Mouse (Mus musculus) brain, embryonic 14.5 days (tissue): Measurements from ENCODE around the gene Mfsd8. TPM values are rescaled to one million over a fixed set of nuclear protein-coding genes. Genes with fewer than 3 reads are reported as not detected.
"Not testable (repeated sequence)": the region's sequence is repeated elsewhere in the genome, so short reads cannot be mapped to it uniquely, and the experiment has no call there.

Source experiments
- DNase-seq: peaks from one replicate; pipeline ENCODE4 v3.0.0-alpha.2; 2011; ENCODE audit warnings: low read depth
- CTCF ChIP-seq: fragments of 200-500 bp; IDR thresholded peaks from 2 replicates; pipeline ENCODE4 v1.5.1; 2012; ENCODE audit warnings: inconsistent platforms, mild to moderate bottlenecking, moderate library complexity, borderline replicate concordance; ENCODE audit not compliant: insufficient read depth, insufficient read length; ENCODE audit errors: extremely low read depth
- POLR2A ChIP-seq: fragments of 200-500 bp; IDR thresholded peaks from 2 replicates; pipeline ENCODE4 v1.6.1; 2012; ENCODE audit warnings: mild to moderate bottlenecking, inconsistent platforms, borderline replicate concordance; ENCODE audit not compliant: poor library complexity, insufficient read depth, insufficient read length, severe bottlenecking; ENCODE audit errors: extremely low read depth
- polyA plus RNA-seq: library from polyadenylated mRNA; depleted of rRNA; stranded (reverse); fragments of >200 nt; gene quantifications from 2 replicates; pipeline ENCODE4 v1.2.3, GENCODE M21; 2012; rRNA removed

The Mfsd8 gene
- 10.8 and 13.3 TPM in 2 replicates for polyA plus RNA-seq

GRCm38 (mm10) chr3:40846473-40846956 lies at the start of gene Mfsd8:
Gene Mfsd8, minus strand, starts transcription at chr3:40846886.
- DNase-seq, result peak; percentile 99
- peak; percentile 52 for TF ChIP-seq CTCF

GRCm38 (mm10) chr3:40894336-40894735 lies 47.6 kb upstream of the Mfsd8 start:
- peak; percentile 61 for DNase-seq

GRCm38 (mm10) chr3:40893816-40894258 lies 47.2 kb upstream of the Mfsd8 start:
- peak; percentile 99 for DNase-seq
- TF ChIP-seq CTCF, result peak; percentile 43; the same call in 1 of the 2 replicates

- DNase-seq, result not testable (repeated sequence)
Observed at GRCm38 (mm10) chr3:40853123-40853738, 6.5 kb upstream of the Mfsd8 start.

- not testable (repeated sequence) for DNase-seq
Observed at GRCm38 (mm10) chr3:40847936-40848335, 1.2 kb upstream of the Mfsd8 start.

GRCm38 (mm10) chr3:40847018-40847417 lies 332 bp upstream of the Mfsd8 start:
- peak; percentile 73 for DNase-seq
- TF ChIP-seq CTCF, result peak; percentile 23; the same call in 1 of the 2 replicates

- DNase-seq, result not testable (repeated sequence)
Observed at GRCm38 (mm10) chr3:40846957-40847017, 101 bp upstream of the Mfsd8 start, which contains the start of gene Abhd18. Gene Abhd18, plus strand, starts transcription at chr3:40846970.

- peak; percentile 19 for DNase-seq
Observed at GRCm38 (mm10) chr3:40845521-40845920, 1.2 kb downstream of the Mfsd8 start.

GRCm38 (mm10) chr3:40813275-40813674 lies 33.4 kb downstream of the Mfsd8 start:
- no peak for DNase-seq
- TF ChIP-seq POLR2A (no peak), CTCF (no peak)

GRCm38 (mm10) chr3:40809894-40810293 lies 36.8 kb downstream of the Mfsd8 start:
- DNase-seq, result peak; percentile 27
- TF ChIP-seq POLR2A (no peak), CTCF (no peak)

GRCm38 (mm10) chr3:40808686-40809085 lies 38.0 kb downstream of the Mfsd8 start:
- no peak for TF ChIP-seq POLR2A
- TF ChIP-seq CTCF, result no peak
- DNase-seq, result no peak

GRCm38 (mm10) chr3:40806871-40807270 lies 39.8 kb downstream of the Mfsd8 start:
- no peak for DNase-seq
- TF ChIP-seq POLR2A (no peak), CTCF (no peak)

- DNase-seq, result no peak
- TF ChIP-seq CTCF (no peak), POLR2A (no peak)
Observed at GRCm38 (mm10) chr3:40800373-40800823, 46.3 kb downstream of the Mfsd8 start.

GRCm38 (mm10) chr3:40799530-40800372 lies 46.9 kb downstream of the Mfsd8 start, which contains the start of gene Plk4:
Gene Plk4, plus strand, starts transcription at chr3:40800019.
- TF ChIP-seq CTCF (no peak), POLR2A (0 out of 2 replicates have a peak, but pooled peaks have one; percentile 6)
- peak; percentile 98 for DNase-seq
